Mouse (Mus musculus) erythroid progenitor cell, adult 5-6 weeks (primary cell): ENCODE data around the gene Olfr1184. TPM values are rescaled to one million over a fixed set of nuclear protein-coding genes. Genes with fewer than 3 reads are reported as not detected.
"Not testable (repeated sequence)": the region's sequence is repeated elsewhere in the genome, so short reads cannot be mapped to it uniquely, and the experiment has no call there.

Experiments used
- ATAC-seq: replicated peaks from 2 replicates; pipeline ENCODE4 v1.8.0; 2016; ENCODE audit warnings: moderate number of reproducible peaks, mild to moderate bottlenecking, moderate TSS enrichment, inconsistent platforms; ENCODE audit not compliant: poor library complexity, low FRiP score, severe bottlenecking
- total RNA-seq, 2 experiments: library from RNA; stranded (forward) in 1 of 2; stranded (reverse) in 1 of 2; fragments of 150-400 nt in 1 of 2; fragments of 186-747, 209-891 nt in 1 of 2; gene quantifications; 2 replicates each; pipeline versions ENCODE4 v1.2.3 to v1.2.4; 2015 to 2017; ENCODE audit warnings: low replicate concordance in 2 of 2

Olfr1184 gene
- not detected in 2 replicates for total RNA-seq (2015; ENCODE audit: low replicate concordance)
- not detected in 2 replicates for total RNA-seq (2017; ENCODE audit: low replicate concordance)

DNA sequence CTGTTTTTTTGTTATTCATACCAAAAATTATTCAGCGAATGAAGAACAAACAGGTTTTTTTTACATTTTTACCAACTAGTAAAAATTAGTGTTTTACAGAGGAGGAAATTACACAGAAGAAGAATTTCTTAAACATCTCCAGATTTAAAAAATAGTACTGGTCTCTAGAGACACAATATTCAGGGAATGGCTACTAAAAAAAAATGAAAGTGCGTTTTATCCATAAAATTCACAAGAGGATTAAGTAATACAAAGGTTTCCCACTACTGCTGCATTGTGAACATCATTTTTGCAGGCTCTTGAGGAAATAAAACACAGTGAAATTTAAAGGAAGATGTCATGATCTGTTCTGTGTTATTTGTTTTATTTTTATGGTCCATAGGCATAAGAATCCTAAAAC is at the start of gene Olfr1184:
TSS of gene Olfr1184 (plus strand) at position 301 of the 400 bp plus-strand sequence.
- no peak for ATAC-seq

DNA sequence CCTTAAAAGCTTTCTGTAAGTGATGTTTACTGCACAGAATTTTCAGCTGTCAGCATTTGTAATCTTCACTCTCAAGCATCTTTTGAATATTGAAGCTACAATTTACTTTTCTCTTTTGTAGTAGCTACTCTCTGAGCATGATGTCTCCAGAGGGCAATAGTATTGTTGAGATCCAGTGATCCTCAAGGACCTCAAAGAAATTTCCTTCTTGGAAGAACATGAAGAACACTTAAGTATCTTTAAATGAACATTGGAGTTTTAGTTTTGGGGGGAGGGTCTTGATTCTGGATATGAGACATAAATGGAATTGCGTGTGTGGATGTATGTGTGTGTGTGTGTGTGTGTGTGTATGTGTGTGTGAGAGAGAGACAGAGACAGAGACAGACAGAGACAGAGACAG is 34.4 kb upstream of the Olfr1184 start, which contains the start of gene Gm13757:
TSS of gene Gm13757 (minus strand) at position 101 of the 400 bp plus-strand sequence.
- ATAC-seq, result no peak

DNA sequence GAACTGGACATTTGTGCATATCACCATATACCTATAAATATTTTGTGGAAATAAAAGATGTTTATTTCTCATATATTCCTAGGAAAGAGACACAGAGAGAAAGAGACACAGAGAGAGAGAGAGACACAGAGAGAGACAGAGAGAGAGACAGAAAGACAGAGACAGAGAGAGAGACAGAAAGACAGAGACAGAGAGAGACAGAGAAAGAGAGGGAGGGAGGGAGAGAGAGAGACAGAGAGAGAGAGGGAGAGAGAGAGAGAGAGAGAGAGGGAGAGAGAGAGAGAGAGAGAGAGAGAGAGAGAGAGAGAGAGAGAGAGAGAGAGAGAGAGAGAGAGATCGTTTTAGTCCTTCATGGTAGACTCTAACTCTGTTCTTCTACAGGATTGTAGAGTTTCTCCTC is 28.8 kb upstream of the Olfr1184 start, which contains the start of gene Olfr1183:
TSS of gene Olfr1183 (plus strand) at position 301 of the 400 bp plus-strand sequence.
- ATAC-seq, result not testable (repeated sequence)

DNA sequence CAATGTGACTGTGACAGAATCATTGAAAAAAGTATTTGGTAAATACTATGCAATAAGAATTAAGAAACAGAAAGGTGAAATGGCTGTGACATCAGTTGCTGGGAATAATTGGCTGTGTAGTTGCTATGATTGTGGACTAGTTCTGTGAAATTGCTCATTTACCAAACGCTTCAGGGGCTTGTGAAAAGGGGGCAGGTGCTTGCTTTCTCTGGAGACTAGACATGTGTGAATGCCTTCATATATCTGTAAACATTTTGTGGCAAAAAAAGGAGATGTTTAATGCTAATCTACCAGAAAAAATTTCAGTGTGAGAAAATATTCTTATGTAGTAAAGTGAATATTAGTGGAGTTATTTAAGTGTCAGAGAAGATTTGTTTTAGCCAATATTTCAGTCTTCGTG is 9.6 kb downstream of the Olfr1184 start, which contains the start of gene Olfr1185-ps1:
TSS of gene Olfr1185-ps1 (plus strand) at position 301 of the 400 bp plus-strand sequence.
- ATAC-seq, result no peak

DNA sequence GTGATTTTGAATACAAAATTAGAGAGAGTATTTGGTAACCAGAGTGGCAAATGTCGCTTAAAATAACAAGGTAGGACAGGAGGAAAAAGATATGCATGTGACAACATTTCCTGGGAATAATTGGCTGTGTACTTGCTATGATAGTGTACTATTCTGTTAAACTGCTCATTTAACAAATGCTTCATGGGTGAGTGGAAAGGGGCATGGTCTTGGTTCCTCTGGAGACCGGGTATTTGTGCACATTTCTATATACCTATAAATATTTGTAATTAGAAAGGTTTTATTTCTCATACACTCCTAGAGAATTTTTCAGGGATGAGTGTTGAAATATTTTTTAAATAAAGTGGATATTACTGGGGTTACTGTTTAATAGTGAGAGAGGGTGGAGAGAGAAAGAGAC is 34.9 kb downstream of the Olfr1184 start, which contains the start of gene Olfr1186:
TSS of gene Olfr1186 (plus strand) at position 301 of the 400 bp plus-strand sequence.
- ATAC-seq, result no peak

DNA sequence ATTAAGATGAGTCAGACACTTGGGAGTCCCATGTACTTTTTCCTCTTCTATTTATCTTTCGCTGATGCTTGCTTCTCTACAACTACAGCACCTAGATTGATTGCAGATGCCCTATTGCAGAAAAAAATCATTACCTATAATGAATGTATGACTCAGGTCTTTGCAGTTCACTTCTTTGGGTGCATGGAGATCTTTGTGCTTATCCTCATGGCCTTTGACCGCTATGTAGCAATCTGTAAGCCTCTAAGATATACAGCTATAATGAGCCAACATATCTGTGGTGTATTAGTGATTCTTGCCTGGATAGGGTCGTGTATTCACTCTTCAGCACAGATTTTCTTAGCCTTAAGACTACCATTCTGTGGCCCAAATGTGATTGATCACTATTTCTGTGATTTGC is 42.3 kb downstream of the Olfr1184 start:
- ATAC-seq, result no peak

Other genes with a start within 250 kb of the Olfr1184 start
- not detected in 2 replicates for gene Olfr1173, start 203.7 kb upstream of the Olfr1184 start, total RNA-seq (2015; ENCODE audit: low replicate concordance)
- gene Olfr1173, start 203.7 kb upstream of the Olfr1184 start, total RNA-seq (2017; ENCODE audit: low replicate concordance), result not detected in 2 replicates
- not detected in 2 replicates for gene Olfr1174-ps, start 168.5 kb upstream of the Olfr1184 start, total RNA-seq (2015; ENCODE audit: low replicate concordance)
- not detected in 2 replicates for gene Olfr1174-ps, start 168.5 kb upstream of the Olfr1184 start, total RNA-seq (2017; ENCODE audit: low replicate concordance)
- gene Olfr1175-ps, start 156.4 kb upstream of the Olfr1184 start, total RNA-seq (2015; ENCODE audit: low replicate concordance), result not detected in 2 replicates
- not detected in 2 replicates for gene Olfr1175-ps, start 156.4 kb upstream of the Olfr1184 start, total RNA-seq (2017; ENCODE audit: low replicate concordance)
- gene Olfr1176, start 146.9 kb upstream of the Olfr1184 start, total RNA-seq (2015; ENCODE audit: low replicate concordance), result not detected in 2 replicates
- gene Olfr1176, start 146.9 kb upstream of the Olfr1184 start, total RNA-seq (2017; ENCODE audit: low replicate concordance), result not detected in 2 replicates
- gene Olfr1177-ps, start 137.1 kb upstream of the Olfr1184 start, total RNA-seq (2015; ENCODE audit: low replicate concordance), result not detected in 2 replicates
- gene Olfr1177-ps, start 137.1 kb upstream of the Olfr1184 start, total RNA-seq (2017; ENCODE audit: low replicate concordance), result not detected in 2 replicates
- gene Olfr1178, start 96.5 kb upstream of the Olfr1184 start, total RNA-seq (2015; ENCODE audit: low replicate concordance), result not detected in 2 replicates
- gene Olfr1178, start 96.5 kb upstream of the Olfr1184 start, total RNA-seq (2017; ENCODE audit: low replicate concordance), result not detected in 2 replicates
- not detected in 2 replicates for gene Olfr1179, start 77.1 kb upstream of the Olfr1184 start, total RNA-seq (2015; ENCODE audit: low replicate concordance)
- not detected in 2 replicates for gene Olfr1179, start 77.1 kb upstream of the Olfr1184 start, total RNA-seq (2017; ENCODE audit: low replicate concordance)
- gene Olfr1180, start 64.4 kb upstream of the Olfr1184 start, total RNA-seq (2015; ENCODE audit: low replicate concordance), result not detected in 2 replicates
- gene Olfr1180, start 64.4 kb upstream of the Olfr1184 start, total RNA-seq (2017; ENCODE audit: low replicate concordance), result not detected in 2 replicates
- not detected in 2 replicates for gene Olfr1181, start 57.4 kb upstream of the Olfr1184 start, total RNA-seq (2015; ENCODE audit: low replicate concordance)
- not detected in 2 replicates for gene Olfr1181, start 57.4 kb upstream of the Olfr1184 start, total RNA-seq (2017; ENCODE audit: low replicate concordance)
- not detected in 2 replicates for gene Gm13757, start 34.5 kb upstream of the Olfr1184 start, total RNA-seq (2015; ENCODE audit: low replicate concordance)
- not detected in 2 replicates for gene Gm13757, start 34.5 kb upstream of the Olfr1184 start, total RNA-seq (2017; ENCODE audit: low replicate concordance)
- gene Olfr1183, start 28.7 kb upstream of the Olfr1184 start, total RNA-seq (2015; ENCODE audit: low replicate concordance), result not detected in 2 replicates
- gene Olfr1183, start 28.7 kb upstream of the Olfr1184 start, total RNA-seq (2017; ENCODE audit: low replicate concordance), result not detected in 2 replicates
- not detected in 2 replicates for gene Olfr1185-ps1, start 9.7 kb downstream of the Olfr1184 start, total RNA-seq (2015; ENCODE audit: low replicate concordance)
- gene Olfr1185-ps1, start 9.7 kb downstream of the Olfr1184 start, total RNA-seq (2017; ENCODE audit: low replicate concordance), result not detected in 2 replicates
- gene Olfr1186, start 35.0 kb downstream of the Olfr1184 start, total RNA-seq (2015; ENCODE audit: low replicate concordance), result not detected in 2 replicates
- gene Olfr1186, start 35.0 kb downstream of the Olfr1184 start, total RNA-seq (2017; ENCODE audit: low replicate concordance), result not detected in 2 replicates
- not detected in 2 replicates for gene Olfr1188, start 73.3 kb downstream of the Olfr1184 start, total RNA-seq (2015; ENCODE audit: low replicate concordance)
- not detected in 2 replicates for gene Olfr1188, start 73.3 kb downstream of the Olfr1184 start, total RNA-seq (2017; ENCODE audit: low replicate concordance)
- gene Olfr1189, start 102.9 kb downstream of the Olfr1184 start, total RNA-seq (2015; ENCODE audit: low replicate concordance), result not detected in 2 replicates
- gene Olfr1189, start 102.9 kb downstream of the Olfr1184 start, total RNA-seq (2017; ENCODE audit: low replicate concordance), result not detected in 2 replicates
- gene Olfr1191-ps1, start 156.9 kb downstream of the Olfr1184 start, total RNA-seq (2015; ENCODE audit: low replicate concordance), result not detected in 2 replicates
- gene Olfr1191-ps1, start 156.9 kb downstream of the Olfr1184 start, total RNA-seq (2017; ENCODE audit: low replicate concordance), result not detected in 2 replicates
- not detected in 2 replicates for gene Olfr1192-ps1, start 164.9 kb downstream of the Olfr1184 start, total RNA-seq (2015; ENCODE audit: low replicate concordance)
- not detected in 2 replicates for gene Olfr1192-ps1, start 164.9 kb downstream of the Olfr1184 start, total RNA-seq (2017; ENCODE audit: low replicate concordance)
- not detected in 2 replicates for gene Olfr1193, start 192.0 kb downstream of the Olfr1184 start, total RNA-seq (2015; ENCODE audit: low replicate concordance)
- gene Olfr1193, start 192.0 kb downstream of the Olfr1184 start, total RNA-seq (2017; ENCODE audit: low replicate concordance), result not detected in 2 replicates
- gene Olfr1195, start 205.6 kb downstream of the Olfr1184 start, total RNA-seq (2015; ENCODE audit: low replicate concordance), result not detected in 2 replicates
- gene Olfr1195, start 205.6 kb downstream of the Olfr1184 start, total RNA-seq (2017; ENCODE audit: low replicate concordance), result not detected in 2 replicates
- not detected in 2 replicates for gene Olfr1196, start 221.0 kb downstream of the Olfr1184 start, total RNA-seq (2015; ENCODE audit: low replicate concordance)
- not detected in 2 replicates for gene Olfr1196, start 221.0 kb downstream of the Olfr1184 start, total RNA-seq (2017; ENCODE audit: low replicate concordance)
- not detected in 2 replicates for gene Olfr1197, start 248.8 kb downstream of the Olfr1184 start, total RNA-seq (2015; ENCODE audit: low replicate concordance)
- gene Olfr1197, start 248.8 kb downstream of the Olfr1184 start, total RNA-seq (2017; ENCODE audit: low replicate concordance), result not detected in 2 replicates